Mouse (Mus musculus): ENCODE data around the gene Dscam.

DNA sequence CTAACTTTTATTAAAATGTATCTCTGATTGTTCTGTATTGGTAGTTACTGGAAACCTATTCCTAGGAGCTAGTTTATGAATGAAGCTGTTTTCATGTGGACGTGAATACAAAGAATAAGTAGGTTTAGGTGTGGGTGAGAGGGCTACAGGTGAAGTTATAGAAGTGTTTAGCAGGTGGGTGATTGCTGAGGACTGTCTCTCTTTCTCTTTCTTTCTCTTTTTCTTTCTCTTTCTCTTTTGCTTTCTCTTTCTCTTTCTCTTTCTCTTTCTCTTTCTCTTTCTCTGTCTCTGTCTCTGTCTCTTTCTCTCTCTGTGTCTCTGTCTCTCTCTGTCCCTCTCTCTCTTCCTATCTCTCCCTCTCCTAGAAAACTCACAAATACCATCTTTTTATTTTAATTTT lies 20.1 kb upstream of the Dscam start:
- no peak for TF ChIP-seq CTCF (IDR thresholded peaks at IDR 0.05; ENCODE audit: extremely low read depth, insufficient read length, insufficient replicate concordance, low read depth, low read length)
- TF ChIP-seq POLR2A (IDR thresholded peaks at IDR 0.05; ENCODE audit: low read depth, low read length): no peak
